Mouse (Mus musculus) olfactory bulb, adult 2 months (tissue): ENCODE measurements at regions not wholly inside any gene's neighbourhood (a gene's known extent, or its start where the extent isn't known, plus 50 kb on each side); places are given as distances from the start of the nearest gene placed in this dataset.

Source experiments
- CTCF ChIP-seq: fragments of 200-500 bp; IDR thresholded peaks from 2 replicates; pipeline ENCODE4 v1.5.1; 2012; ENCODE audit warnings: low read depth, mild to moderate bottlenecking, low read length, moderate library complexity; ENCODE audit not compliant: insufficient read depth
- POLR2A ChIP-seq: fragments of 200-500 bp; IDR thresholded peaks from 2 replicates; pipeline ENCODE4 v1.6.1; 2012; ENCODE audit warnings: mild to moderate bottlenecking, low read depth, low read length, moderate library complexity; ENCODE audit not compliant: insufficient read depth

DNA sequence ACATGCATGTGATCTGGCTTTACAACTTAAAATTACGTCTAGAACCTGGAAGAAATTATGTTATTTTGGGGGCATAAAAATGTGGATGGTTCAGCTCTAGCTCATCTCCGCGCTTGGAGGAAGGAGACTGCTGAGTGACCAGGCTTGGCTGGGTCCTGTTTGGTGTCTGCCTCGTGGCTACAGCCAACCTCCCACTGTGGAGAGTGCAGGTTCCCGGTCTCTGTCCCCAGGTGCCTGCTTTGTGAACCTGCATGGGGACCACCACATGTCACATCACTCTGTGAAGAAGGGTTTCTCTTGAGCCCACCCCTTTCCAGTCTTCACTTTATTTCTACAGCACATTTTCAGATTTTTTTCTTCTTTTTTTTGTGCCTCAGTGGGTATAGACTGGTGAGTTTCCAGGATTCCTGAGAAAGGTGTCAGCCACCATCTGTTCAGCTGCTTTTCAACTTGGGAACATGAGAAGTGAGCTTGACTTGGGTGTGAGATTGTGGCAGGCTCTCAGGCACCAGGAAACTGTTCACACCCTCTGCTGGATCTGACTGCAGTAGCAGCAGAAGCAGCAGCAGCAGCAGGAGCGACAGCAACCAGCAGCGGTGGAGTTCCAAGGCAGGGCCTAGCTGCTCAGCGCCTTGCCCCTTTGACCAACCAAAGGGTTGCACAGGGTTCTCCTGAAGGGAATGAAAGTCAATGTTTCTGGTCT, 64.6 kb upstream of the Synm start:
- TF ChIP-seq CTCF = no peak
- TF ChIP-seq POLR2A = no peak
